Mouse (Mus musculus): Measurements from ENCODE around the gene Olfr813.
"Not testable (repeated sequence)": the region's sequence is repeated elsewhere in the genome, so short reads cannot be mapped to it uniquely, and the experiment has no call there.

Olfr813 gene

DNA sequence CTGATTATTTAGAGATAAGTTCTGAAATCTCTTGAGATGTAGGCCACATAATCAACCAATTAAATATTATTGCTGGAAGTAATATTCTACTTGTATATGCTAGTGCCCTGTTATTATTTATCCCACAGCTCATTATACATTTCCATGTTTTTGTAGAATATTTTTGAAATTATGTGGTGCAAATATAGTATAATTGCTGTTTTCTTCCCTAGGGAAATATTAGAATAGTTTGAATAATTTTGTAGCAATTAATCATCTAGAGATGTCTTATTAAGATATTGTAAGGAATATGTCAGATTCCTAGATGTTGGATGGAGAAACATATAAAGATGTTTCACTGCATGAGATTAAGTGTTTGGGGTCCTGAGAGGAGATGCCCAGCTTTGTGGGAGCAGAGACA lies at the start of gene Olfr813:
Gene Olfr813, plus strand, starts transcription at position 301 of the 400 bp plus-strand sequence.
- DNase-seq (ENCODE audit: low spot score in 2 of 2): no peak

DNA sequence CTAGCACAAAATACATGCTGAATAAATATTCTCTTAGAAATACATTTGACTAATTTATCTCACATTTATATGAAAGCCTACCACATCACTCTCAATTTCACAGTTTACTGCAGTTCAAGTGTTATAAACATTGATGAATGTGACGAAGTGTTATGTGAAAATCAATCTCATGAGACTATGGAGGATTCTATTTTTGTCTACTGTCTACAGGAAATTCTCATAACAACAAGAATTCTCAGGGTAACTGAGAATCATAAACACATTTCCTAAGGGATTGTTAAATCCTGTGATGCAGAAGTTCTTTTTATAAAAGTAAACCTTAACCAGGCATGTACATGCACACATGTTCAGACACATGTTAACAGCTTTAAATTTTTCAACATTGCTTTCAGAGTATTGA lies 9.2 kb upstream of the Olfr813 start, which contains the start of gene Olfr812:
Gene Olfr812, minus strand, starts transcription at position 101 of the 400 bp plus-strand sequence.
- no peak for DNase-seq (ENCODE audit: low spot score in 2 of 2)

DNA sequence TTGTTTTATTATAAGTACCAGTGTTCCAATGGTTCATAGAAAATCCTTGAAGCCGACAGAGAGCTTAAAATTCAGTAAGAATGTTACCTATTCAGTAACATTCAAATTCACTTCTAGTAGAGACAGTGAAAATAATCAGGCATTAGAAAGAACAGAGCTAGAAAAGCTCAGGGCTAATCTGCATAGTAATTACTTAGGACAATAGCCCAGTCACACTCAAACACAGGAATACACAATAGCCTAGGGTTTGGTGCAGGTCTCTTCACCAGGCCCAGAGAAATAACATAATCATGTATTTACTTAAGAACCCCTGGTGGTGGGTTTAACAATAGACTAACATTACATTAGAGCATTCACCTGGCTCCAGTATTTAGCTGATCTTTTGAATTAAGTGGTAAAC lies 7.8 kb upstream of the Olfr813 start:
- no peak for DNase-seq (ENCODE audit: low spot score in 2 of 2)

DNA sequence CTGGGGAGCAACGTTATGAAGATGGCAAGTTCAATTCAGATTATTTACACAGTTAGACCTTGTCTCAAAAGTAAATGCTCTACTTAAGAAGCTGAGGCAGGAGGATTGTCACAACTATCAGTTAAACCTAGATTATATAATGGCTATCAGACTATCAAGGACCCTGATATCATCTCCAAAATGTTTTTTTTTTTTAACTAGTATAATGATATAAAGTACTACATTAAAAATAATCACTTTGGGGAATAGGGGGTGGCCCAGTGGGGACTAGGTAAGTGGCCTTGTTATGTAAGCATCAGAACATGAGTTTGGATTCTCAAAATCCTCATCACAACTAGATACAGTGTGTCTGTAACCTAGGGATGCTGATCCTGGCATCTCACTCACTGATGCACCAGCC lies 24.6 kb downstream of the Olfr813 start, which contains the start of gene Olfr814:
Gene Olfr814, minus strand, starts transcription at position 101 of the 400 bp plus-strand sequence.
- not testable (repeated sequence) for DNase-seq (ENCODE audit: low spot score in 2 of 2)

DNA sequence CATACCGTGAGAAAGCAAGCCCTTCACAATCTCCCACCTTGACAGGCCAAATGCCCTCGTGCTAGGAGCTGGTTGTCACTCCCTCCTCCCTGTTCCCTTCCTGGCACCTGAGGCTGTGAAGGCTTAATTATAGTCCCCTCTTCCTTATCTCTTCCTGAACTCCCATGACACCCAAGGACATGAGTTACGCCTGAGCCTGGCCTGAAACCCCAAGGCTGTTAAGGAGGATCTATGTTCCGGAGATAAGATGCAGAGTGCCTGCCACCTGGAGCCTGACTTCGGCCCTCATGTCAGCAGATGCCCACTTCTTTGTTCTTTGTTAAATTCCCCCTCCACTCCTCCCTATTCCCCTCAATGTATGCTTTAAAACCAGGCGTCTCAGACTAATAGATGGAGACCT lies 30.3 kb downstream of the Olfr813 start:
- DNase-seq (ENCODE audit: low spot score in 2 of 2): not testable (repeated sequence)

DNA sequence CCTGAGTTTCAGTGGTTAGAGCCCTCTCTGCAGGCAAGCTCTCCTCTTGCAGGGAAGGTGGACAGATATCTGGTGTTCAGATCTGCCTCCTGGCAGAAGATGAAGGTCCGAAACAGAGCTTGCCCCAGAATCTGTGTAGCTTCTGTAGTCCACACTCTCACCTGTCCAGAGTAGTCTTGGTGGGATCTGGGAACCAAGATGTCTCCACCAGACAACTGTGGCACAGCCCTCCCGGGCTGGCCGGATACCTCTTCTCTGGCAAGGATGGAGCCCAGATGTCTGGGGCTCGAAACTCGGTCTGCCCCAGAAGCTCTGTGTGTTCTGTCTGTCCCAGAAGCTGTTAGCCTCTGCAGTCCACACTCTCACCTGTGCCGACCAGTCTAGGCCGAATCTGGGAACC lies 30.8 kb downstream of the Olfr813 start:
- DNase-seq (ENCODE audit: low spot score in 2 of 2): no peak

DNA sequence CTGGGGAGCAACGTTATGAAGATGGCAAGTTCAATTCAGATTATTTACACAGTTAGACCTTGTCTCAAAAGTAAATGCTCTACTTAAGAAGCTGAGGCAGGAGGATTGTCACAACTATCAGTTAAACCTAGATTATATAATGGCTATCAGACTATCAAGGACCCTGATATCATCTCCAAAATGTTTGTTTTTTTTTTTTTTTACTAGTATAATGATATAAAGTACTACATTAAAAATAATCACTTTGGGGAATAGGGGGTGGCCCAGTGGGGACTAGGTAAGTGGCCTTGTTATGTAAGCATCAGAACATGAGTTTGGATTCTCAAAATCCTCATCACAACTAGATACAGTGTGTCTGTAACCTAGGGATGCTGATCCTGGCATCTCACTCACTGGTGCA lies 50.6 kb downstream of the Olfr813 start, which contains the start of gene Olfr815:
Gene Olfr815, minus strand, starts transcription at position 101 of the 400 bp plus-strand sequence.
- DNase-seq (ENCODE audit: low spot score in 2 of 2): not testable (repeated sequence)

Data from right cerebral cortex, postnatal 36 days (tissue).